Mouse (Mus musculus) heart, adult 2 months (tissue): ENCODE results near the gene Erc2.

ENCODE experiments used
- CTCF ChIP-seq: fragments of 200-600 bp; IDR thresholded peaks from 2 replicates; pipeline ENCODE4 v1.8.1; 2022; ENCODE audit warnings: antibody characterized with exemption, mild to moderate bottlenecking, moderate library complexity
- EP300 ChIP-seq: fragments of 200-500 bp; IDR thresholded peaks from 2 replicates; pipeline ENCODE4 v1.6.1; 2011; ENCODE audit warnings: low read depth, low read length, control low read depth; ENCODE audit not compliant: insufficient read depth

DNA sequence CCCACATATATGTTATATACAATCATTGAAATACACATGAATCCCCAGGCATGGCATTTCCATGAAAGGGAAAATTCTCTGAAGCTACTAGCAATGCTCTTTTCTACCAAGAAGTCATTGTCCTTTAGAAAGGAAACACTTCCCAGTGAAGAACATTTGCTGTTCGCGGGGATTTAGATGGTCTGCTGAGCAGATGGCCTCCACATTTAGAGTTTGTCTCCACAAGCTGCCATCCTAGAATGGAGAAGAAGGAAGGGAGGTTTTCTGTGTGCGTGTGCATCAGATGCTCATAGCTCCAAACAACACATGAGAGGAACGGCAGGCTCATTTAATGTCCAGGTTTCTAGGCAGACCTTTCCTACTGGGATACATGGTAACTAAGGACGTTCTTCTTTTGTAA is 196.8 kb downstream of the Erc2 start:
- TF ChIP-seq CTCF (no peak), EP300 (no peak)
